Mouse (Mus musculus) WW6 (cell line): ENCODE measurements around the gene Trim80.
"Not testable (repeated sequence)": the region's sequence is repeated elsewhere in the genome, so short reads cannot be mapped to it uniquely, and the experiment has no call there.

ENCODE experiments used
- DNase-seq: peaks from one replicate; pipeline ENCODE4 v3.0.0-alpha.2; 2013; ENCODE audit warnings: low read depth, low spot score

The Trim80 gene

DNA sequence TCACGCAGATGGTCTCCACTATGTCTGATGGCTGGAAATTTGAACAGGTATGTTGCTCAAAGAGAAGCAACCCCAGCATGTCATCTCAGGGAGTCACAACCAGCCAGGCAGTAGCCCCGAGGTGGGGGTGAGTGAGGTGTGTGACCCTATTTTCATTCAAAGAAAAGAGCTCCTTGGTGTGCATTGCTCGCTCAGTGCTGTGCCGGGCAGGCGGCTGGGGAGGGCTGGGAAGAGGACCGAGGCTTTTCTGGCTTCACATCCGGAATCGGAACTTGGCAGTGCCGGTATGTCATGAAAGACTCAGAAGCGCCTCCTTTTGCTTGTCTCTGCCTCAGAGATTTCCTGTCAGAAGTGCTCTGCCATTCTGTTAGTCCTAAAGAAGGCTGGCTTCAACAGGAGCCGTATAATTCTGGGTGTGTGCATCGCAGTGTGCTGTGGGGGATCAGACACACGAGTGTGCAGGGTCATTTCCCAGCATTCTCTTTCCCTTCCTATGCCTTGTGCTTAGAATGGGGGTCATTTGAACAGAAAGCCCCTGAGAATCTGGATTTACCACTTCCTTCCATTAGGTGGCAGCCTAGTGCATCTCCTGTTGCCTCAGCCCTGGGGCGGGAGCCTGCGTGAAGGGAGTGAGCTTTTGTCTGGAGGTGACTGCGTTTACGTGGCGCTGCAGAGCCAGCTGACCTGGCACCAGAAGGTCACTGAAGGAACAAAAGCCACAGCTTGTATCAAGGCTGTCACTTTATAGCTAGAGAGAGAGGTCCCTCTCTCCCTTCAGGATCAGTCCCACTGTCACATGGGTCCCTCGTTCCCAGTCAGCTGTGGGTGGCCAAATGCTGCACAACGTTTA, 12.6 kb upstream of the Trim80 start:
- DNase-seq: peak; percentile 85

DNA sequence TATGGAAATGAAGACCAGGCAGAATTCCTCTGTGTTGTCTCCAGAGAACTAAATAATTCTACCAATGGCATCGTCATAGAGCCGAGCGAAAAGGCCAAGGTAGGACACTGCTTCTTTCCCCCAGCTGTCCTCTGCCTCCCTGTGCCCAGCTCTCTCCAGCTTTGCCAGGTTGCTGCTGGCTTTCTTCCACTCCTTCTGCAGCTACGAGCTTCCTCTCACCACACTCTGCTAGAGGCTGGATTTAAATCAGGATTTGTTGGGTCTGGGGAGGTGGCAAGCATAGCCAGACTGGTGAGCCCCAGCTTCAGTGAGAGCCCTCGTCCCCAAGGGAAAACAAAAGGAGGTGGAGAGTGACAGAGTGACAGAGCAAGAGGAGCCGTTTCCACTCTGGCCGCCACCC, 11.0 kb upstream of the Trim80 start:
- DNase-seq: no peak

DNA sequence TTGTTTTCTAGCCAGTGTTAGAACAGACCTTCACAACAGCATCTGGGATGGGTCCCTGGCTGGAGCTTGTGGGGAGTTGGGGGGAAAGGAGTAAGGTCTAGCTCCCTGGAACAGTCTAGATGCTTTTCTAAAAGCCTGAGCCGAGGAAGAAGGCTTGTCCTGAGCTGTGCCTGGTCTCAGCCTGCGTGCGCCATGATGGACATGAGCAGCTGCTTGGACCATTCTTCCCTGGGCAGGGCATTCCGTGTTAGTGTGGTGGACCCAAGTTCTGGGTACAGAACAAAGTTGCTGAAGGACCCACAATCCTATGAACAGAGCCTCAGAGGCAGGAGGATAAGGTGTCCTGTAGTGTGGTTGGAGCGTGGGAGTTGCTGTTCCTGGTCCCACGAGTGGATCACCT, 9.8 kb upstream of the Trim80 start:
- no peak for DNase-seq

DNA sequence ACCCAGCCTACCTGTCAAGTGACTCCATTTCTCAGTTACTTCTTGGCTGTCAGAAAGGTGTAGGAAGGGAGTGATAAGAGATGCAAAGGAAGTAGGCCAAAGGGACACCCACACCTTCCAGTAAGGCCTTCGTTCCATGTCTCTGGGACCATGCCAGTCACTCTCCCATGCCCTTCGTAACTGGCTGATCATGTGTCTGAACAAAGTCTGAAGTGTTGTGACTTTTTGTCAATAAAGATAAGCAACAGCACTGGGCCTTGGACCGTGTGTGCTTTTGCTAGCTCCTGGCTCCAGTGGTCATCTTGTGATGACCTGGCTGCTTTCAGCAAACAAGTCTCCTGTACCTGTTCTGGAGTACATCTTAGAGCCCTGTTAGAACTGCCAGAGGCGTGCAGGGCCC, 7.5 kb upstream of the Trim80 start:
- no peak for DNase-seq

DNA sequence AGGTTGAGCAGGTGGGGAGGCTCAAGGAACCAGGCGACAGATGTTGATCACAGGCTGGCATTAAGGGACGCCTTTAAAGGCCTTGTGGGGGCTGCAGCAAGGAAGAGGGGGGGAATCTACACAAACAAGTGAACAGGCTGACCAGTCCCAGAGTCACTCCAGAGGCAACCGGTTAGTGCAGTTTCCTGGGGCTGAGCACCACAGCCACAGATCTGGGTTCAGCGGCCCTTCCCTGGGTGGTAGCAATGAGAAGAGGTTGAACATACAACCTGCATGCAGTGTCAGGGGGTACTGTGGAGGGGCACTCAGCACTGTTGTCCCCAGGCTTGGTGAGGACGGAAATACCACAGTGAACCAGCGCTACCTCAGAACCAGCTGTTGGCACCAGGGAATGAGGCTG, 7.0 kb upstream of the Trim80 start:
- no peak for DNase-seq

DNA sequence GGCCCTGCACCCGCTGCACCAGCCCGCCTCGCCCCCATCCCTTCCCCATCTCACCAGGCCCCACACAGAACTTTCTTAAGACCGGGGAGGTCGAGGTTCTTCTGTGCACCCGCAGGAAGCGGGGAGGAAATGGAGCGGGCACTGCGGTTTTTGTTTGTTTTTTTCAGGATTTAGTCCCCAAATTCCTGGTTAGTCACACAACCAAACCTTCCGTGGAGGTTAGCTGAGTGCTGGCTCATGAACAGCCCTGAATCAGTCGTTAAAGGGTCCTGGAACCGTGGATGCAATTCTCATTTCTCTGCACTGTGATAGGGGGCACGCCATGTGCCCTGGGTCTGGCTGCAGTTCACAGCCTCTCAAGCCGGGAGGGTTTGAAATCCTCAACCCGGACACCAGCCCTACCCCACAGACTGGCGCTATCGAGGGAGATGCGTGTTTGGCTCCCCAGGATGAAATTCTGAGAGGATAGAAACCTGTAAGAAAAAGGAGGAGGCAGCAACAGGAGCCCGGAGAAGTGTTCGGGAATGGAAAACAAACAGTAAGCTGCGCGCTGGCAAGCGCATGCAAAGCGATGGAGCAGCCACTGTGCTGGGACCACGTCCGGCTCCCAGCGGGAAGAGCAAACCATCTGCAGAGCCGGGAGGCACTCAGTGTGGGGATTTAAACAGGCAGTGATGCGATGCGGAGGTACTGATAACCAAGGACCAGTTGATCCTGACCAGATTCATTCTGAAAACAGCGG, 4.6 kb upstream of the Trim80 start:
- no peak for DNase-seq

DNA sequence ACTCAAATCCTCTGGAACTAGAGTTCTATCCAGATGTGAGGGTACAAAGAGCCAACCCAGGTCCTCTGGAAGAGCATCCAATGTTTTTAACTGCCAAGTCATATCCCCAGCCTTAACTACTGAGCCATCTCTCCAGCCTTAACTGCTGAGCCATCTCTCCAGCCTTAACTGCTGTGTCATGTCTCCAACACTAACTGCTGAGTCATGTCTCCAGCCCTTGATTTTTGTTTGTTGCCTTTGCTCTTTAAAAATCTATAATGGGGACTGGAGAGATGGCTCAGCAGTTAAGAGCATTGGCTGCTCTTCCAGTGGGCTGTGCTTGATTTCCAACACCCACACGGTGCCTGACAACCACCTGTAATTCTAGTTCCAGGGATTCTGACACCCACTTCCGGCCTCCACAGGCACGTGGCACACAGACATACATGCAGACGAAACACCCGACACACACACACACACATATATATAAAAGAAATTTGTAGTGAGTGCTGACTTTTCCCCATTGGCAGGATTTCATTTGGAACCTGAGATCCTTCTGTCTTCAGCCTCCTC, 2.7 kb upstream of the Trim80 start:
- no peak for DNase-seq

DNA sequence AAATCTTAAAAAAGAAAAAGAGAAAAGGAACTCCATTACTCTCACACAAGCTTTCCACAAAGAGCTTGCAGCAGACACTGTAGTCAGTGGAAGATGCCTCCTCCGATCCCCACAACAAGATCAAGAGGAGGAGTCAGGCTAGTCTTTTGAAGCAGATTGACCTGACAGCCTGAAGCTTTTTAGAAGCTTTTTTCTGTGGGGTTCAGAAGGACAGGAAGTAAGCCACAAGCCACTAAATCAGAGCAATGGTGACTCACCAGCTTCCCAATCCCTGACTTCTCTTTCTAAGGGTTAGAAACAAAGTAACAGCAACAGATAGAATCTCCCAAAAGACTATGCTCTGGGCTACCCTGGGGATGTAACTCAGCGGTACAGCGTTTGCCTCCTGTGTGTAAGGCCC, 1.0 kb upstream of the Trim80 start:
- no peak for DNase-seq

DNA sequence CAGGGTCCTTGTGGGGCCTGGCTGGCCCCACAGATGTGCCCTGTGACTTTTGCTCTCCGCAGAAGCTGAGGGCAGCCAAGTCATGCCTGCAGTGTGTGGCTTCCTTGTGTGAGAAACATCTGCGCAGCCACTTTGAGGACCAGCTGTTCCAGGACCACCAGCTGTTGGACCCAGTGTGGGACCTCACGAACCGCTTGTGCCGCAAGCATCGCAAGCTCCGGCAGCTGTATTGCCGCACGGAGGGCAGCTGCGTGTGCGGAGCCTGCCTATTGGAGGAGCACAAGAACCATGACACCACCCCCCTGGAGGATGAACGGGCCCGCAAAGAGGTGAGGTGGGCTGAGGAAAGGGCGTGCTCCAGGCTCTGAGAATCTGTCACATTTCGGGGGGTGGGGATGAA, 1.1 kb downstream of the Trim80 start:
- DNase-seq: no peak

DNA sequence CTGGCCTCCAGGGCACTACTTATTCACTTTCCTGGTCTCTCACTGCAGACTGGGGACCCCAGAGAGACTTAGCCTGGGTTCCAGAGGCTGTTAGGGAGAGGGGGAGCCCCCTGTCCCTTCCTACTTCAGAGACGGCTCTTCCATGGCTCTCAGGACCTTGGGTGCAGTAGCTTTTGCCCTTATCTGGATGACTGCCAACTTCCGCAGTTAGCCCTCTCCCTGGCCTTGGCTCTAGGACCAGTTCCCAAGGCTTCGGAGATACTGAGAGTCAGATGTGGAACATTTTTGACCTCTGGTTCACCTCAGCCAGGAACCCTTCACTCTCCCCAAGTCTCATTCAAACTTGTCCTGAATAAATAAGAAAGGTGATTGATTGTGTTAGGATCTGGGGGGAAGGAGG, 6.6 kb downstream of the Trim80 start:
- no peak for DNase-seq

DNA sequence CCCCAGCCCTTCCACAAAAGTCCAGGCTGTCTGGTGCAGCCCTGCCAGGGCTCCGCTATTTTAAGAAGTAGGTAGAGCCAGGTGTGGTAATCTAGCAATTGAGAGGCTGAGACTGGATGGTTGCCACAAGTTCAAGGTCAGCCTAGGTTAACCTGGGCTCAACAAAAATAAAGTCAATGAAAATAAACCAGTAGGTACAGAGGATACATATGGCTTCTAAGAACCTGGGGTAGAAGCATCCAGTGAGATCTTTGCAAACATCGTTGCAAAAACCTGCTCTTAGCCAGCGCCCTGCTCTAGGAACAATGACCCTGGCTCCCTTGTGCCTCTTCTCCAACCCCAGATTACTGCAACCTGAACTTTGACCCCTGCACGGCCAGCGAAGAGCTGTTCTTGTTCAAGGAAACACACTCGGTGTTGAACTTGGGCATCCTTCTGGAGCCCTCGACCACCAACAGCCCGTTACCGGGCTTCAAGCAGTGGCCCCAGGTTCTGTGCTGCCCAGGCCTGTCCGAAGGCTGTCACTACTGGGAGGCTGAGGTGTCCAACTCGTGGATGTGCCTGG, 7.1 kb downstream of the Trim80 start:
- no peak for DNase-seq

DNA sequence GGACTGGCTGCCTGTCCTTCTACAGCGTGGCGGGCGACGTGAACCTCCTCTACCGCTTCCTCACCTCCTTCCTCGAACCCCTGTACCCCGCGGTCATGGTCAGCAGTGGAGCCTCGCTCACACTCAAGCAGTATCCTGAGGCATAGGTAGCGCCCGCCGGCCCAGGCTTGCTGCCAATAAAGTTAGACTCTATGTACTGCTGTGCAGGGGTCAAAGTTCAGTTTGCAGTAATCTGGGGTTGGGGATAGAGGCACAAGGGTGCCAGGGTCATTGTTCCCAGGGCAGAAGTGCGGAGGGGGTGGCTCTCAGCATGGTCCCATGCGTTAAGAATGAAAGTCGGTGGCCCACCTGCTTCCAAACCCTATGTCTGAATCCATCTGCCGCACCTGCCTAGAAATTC, 7.7 kb downstream of the Trim80 start:
- no peak for DNase-seq

DNA sequence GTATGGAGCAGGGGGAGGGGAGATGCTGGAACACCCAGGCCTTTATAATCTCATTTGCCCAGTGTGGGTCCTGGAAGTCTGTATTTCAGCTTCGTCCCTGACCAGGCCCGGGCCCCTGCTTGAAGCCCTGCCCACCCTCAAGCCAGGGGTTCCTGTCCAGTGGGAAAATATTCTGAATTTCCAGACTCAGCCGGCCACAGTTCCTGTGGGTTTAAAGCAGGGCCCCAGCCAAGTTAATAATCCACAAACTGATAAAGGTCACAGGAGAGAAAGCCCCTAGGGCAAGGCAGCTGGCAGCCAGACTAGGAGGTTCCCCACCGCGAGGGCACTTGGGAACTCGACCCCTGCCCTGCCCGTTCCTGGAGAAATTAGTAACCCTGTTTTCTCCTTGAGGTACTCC, 8.7 kb downstream of the Trim80 start:
- DNase-seq: no peak

DNA sequence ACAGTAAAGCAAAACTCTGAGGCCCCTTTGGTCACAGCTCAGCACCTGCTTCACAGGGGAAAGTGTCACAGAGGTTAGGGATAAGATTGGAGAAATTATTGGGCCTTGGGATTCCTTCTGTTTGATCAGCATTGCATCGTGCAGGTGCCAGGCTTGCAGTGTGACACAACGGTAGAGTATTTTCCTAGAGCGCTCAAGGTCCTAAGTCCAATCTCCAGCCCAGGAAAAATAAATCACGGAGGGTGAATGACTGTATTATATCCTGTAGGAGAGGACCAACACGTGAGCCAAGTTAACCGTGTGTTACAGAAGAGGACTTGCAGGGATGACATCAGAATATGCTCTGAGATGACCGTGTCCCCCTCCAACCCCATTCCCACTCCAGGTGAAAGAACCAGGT, 9.8 kb downstream of the Trim80 start:
- no peak for DNase-seq

DNA sequence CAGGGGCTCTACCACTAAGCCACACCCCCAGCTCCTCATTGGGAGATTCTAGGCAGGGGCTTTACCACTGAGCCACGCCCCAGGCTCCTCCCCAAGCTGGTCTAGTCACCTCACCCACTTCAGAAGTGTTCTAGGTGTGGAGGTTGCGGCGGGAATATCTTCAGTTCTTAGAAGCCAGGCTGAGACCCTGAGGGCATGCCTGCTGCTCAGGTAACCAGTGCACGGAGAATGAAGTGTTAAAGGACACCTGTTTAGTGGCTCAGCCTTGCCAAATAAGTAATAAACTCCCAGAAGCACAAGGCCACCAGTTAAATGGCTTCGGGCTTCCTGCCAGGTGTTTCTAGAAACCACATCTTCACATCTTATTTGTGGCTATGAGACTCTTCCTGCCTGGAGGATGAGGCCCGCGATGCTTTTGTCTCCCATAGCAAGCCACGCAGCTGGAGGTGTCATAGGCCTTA, 11.5 kb downstream of the Trim80 start:
- no peak for DNase-seq

DNA sequence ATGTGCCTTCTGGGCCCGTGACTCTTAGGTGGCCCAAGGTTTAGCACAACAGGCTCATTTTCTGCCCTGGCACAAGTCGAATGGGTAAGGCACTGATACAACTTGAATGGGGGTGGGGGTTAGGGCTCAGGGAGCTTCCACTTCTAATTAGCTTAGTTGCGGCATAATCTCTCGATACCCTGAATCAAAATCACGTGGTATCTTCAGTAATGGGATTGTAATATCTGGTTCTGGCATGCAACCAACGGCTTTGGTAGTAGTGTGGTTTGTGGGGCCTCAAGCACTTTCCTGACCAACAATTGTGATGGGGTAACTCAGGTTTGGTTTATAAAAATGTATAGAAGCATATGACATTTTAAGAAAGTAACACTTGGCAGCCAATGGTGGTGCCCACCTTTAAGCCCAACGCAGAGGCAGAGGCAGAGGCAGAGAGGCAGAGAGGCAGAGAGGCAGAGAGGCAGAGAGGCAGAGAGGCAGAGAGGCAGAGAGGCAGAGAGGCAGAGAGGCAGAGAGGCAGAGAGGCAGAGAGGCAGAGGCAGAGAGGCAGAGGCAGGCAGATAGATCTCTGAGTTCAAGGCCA, 12.0 kb downstream of the Trim80 start:
- DNase-seq: no peak

DNA sequence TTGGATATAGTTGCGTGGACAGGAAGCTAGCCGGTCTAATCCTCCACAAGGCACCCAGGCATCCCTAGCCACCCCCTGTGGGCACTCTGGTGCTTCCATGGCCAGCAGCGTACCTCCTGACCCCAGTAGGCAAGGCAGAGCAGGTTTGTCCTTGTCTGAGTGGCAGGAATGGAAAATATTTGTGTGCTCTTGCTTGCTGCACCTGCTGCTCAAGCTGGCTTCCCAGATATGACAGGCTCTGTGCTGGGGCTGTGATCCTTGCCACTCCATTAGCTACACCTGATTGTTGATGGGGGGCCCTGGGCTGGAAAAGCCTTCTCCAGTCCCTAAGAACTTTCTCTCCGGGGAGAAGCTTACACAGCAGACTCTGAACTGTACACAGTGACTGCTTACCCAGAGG, 13.0 kb downstream of the Trim80 start:
- DNase-seq: no peak

DNA sequence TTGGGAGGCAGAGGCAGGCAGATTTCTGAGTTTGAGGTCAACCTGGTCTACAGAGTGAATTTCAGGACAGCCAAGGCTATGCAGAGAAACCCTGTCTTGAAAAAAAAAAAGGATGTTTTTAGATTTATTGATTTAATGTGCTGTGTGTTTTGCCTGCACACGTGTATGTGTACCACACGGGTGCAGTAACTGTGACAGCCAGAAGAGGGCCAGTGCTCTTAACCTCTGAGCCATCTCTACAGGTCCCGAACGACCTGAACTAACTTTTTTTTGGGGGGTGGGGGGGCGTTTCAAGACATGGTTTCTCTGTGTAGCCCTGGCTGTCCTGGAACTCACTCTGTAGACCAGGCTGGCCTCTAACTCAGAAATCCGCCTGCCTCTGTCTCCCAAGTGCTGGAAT, 14.5 kb downstream of the Trim80 start:
- DNase-seq: not testable (repeated sequence)

DNA sequence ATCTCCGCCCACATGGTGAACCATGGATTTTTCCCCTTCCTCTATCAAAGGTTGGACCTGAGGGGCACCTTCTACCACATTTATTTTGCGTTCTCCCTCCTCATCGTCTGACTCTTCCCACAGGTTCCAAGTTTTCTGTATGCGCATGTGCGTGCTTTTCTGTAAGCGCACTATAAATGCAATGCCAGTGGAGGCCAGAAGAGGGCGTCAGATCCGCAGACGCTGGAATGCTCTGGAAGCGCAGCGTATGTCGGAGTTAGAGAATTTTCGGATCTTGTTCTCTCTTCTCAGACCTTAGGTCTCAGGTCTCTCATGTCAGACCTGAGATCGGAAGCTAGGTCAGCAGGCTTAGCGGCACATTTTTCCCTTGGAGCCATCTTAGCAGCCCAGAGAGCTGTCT, 15.3 kb downstream of the Trim80 start:
- no peak for DNase-seq

DNA sequence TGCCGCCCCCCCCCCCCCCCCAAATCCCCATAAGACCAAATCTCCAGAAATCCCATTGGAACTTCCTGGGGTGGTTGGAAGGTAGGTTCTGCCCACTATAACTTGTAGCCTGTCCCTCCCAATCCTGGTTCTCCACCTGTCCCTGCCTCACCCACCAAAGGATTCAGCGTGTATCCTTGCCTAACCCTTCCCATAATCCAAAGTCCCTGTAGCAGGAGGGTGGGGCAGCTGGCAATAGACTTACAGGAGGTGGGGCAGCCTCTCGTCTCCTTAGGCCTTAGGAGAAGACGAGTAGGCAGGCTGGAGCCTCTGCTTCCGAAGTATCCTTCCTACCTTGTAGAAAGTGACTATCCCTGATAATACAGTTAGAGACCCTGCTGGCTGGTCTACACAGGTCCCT, 15.8 kb downstream of the Trim80 start:
- DNase-seq: no peak

DNA sequence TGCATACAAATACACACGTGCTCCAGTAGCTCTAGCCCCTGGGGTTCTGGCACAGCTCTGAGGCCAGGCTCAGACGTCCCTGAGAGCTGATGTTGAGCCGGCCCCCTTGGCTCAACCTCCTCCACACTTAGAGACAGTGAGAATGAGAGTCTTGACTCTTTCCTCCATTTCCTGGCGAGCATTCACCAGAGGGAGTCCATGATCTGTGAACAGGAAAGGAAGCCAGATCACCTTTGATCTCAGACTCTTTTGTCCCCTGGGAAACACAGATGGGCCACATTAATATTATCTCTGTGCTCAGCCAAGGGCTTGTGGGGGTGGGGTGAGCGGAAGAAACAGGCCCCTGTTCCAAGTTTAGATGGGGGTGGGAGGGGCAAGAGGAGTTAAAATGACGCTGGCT, 17.1 kb downstream of the Trim80 start:
- DNase-seq: no peak

DNA sequence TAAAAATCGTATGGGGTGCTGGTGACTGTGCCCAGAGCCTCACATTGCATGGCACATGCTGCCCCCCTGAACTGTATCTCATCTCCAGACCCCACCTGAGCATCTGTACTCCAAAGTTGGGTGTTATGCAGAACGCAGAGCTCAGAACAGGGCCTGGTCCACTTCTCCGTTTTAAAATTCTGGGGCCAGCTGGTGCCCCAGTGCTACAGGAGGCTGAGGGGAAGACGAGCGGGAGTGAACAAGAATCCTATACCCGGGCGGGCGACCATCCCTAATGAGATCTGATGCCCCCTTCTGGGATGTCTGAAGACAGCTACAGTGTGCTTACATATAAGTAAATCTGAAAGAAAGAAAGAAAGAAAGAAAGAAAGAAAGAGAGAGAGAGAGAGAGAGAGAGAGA, 20.6 kb downstream of the Trim80 start:
- no peak for DNase-seq
